Mouse (Mus musculus) ES-E14 (cell line): Measurements from ENCODE around the gene Hoxb2.

Experiments used
- HCFC1 ChIP-seq: IDR thresholded peaks from 2 replicates; pipeline ENCODE4 v1.6.1; 2012; ENCODE audit warnings: low read length, inconsistent platforms, borderline replicate concordance; ENCODE audit not compliant: insufficient read depth
- ZC3H11A ChIP-seq: IDR thresholded peaks from 2 replicates; pipeline ENCODE4 v1.6.1; 2012; ENCODE audit warnings: low read depth, mild to moderate bottlenecking, inconsistent platforms, low read length, borderline replicate concordance
- ZNF384 ChIP-seq: IDR thresholded peaks from 2 replicates; pipeline ENCODE4 v1.6.1; 2012; ENCODE audit warnings: low read depth, low read length, inconsistent platforms

DNA sequence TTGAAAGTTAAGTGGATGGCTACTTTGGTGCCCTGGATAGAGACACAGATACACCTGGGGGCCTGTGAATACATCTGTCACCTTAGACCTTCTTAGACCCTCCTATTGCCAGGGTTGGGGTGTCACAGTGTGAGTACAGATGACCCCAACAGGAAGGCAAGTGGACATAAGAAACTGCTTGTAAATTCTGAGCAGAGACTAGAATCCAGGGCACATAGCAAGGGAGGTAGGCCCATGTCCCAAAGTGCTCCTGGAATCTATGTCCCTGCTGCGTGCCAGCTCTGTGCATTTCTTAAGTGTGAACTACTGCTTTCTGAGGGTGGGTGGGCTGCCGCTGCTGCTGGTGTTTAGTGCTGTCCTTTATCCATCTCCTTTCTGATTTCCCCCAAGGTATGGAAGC lies 466 bp downstream of the Hoxb2 start:
- TF ChIP-seq ZNF384 (no peak), HCFC1 (no peak), ZC3H11A (no peak)
